Mouse (Mus musculus): Measurements from ENCODE around the gene Tesmin. TPM values are rescaled to one million over a fixed set of nuclear protein-coding genes. Genes with fewer than 3 reads are reported as not detected.

Gene Tesmin
- polyA plus RNA-seq, 1 experiment from 2014 or later: 1.1 TPM

DNA sequence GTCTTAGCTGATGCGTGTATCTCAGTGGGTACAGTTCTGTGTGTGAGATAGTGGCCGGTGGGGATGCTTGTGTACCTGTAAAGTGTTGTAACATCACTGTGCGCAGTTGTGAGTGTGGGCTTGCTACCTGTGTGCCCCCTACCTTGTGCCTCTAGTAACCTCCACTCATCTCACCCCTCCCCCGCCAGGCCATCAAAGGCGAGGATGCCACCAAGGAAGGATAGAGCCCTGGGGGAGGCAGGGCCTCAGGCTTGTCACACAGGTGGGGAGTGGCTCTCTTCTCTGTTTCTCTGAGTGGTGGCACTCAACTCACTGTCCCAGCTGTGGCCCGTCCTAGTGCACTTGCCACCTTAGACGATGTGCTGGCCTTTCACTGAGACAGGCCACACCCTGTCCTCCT is 42.4 kb downstream of the Tesmin start:
- Histone ChIP-seq H3K9ac (ENCODE audit: low read length) (no peak overlapping the region), H3K4me1 (ENCODE audit: control insufficient read depth in 2 of 2, insufficient read depth in 2 of 2, low read length in 2 of 2) (no peaks in the 10 kb centered on the region), H3K36me3 (ENCODE audit: control insufficient read depth, insufficient read depth, low read length) (no peaks in the 10 kb centered on the region), H3K4me3 (ENCODE audit: control insufficient read depth in 1 of 2, insufficient read depth in 1 of 2, low read depth in 1 of 2, low read length in 2 of 2) (no peak overlapping the region), H3K4me2 (ENCODE audit: low read length) (no peak overlapping the region), H3K27ac (replicated peaks in 1 of 2; ENCODE audit: control insufficient read depth in 1 of 2, insufficient read depth in 1 of 2, low read depth in 2 of 2, low read length in 2 of 2) (no peak overlapping the region), H3K9me3 (ENCODE audit: control insufficient read depth, low read length) (no peaks in the 10 kb centered on the region), H3K27me3 (ENCODE audit: control insufficient read depth, insufficient read depth, low read length) (no peaks in the 10 kb centered on the region)
- 68% methylated on average over 7 of the region's 7 CpGs for WGBS
- ATAC-seq (ENCODE audit: insufficient number of reproducible peaks, insufficient read depth, low FRiP score, low read depth): no peak

DNA sequence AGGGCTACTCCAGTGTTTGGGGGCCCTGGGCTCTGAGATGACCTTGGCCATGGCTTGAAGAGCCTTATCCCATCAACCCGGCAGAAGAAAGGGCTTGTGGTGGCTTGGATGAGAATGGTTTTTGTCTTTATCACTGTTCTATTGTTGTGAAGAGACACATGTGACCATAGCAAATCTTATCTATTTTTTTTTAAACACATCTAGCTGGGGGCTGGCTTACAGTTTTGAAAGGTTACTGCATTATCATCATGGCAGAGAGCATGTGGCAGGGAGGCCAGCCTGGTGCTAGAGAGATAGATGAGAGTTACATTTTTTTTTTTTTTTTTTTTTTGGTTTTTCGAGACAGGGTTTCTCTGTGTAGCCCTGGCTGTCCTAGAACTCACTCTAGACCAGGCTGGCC is 43.3 kb downstream of the Tesmin start:
- H3K4me2 ChIP-seq (ENCODE audit: low read length): no peak overlapping the region
- no peak overlapping the region for H3K9ac ChIP-seq (ENCODE audit: low read length)
- H3K9me3 ChIP-seq (ENCODE audit: control insufficient read depth, low read length): no peaks in the 10 kb centered on the region
- no peak for ATAC-seq (ENCODE audit: insufficient number of reproducible peaks, insufficient read depth, low FRiP score, low read depth)
- 20% methylated on average over 1 of the region's 2 CpGs for WGBS
- no peak overlapping the region for H3K27ac ChIP-seq (replicated peaks in 1 of 2; ENCODE audit: control insufficient read depth in 1 of 2, insufficient read depth in 1 of 2, low read depth in 2 of 2, low read length in 2 of 2)
- no peak overlapping the region for H3K4me3 ChIP-seq (ENCODE audit: control insufficient read depth in 1 of 2, insufficient read depth in 1 of 2, low read depth in 1 of 2, low read length in 2 of 2)
- H3K36me3 ChIP-seq (ENCODE audit: control insufficient read depth, insufficient read depth, low read length): no peaks in the 10 kb centered on the region
- H3K4me1 ChIP-seq (ENCODE audit: control insufficient read depth in 2 of 2, insufficient read depth in 2 of 2, low read length in 2 of 2): no peaks in the 10 kb centered on the region
- H3K27me3 ChIP-seq (ENCODE audit: control insufficient read depth, insufficient read depth, low read length): no peaks in the 10 kb centered on the region

- no peak for ATAC-seq (ENCODE audit: insufficient number of reproducible peaks, insufficient read depth, low FRiP score, low read depth)
- H3K27me3 ChIP-seq (ENCODE audit: control insufficient read depth, insufficient read depth, low read length): peaks cover 2% of the 10 kb centered on the region
- no peaks in the 10 kb centered on the region for H3K9me3 ChIP-seq (ENCODE audit: control insufficient read depth, low read length)
- no peak overlapping the region for H3K4me3 ChIP-seq (ENCODE audit: control insufficient read depth in 1 of 2, insufficient read depth in 1 of 2, low read depth in 1 of 2, low read length in 2 of 2)
- 54% methylated on average over 4 of the region's 4 CpGs for WGBS
- no peak overlapping the region for H3K27ac ChIP-seq (replicated peaks in 1 of 2; ENCODE audit: control insufficient read depth in 1 of 2, insufficient read depth in 1 of 2, low read depth in 2 of 2, low read length in 2 of 2)
- H3K4me1 ChIP-seq (ENCODE audit: control insufficient read depth in 2 of 2, insufficient read depth in 2 of 2, low read length in 2 of 2): no peaks in the 10 kb centered on the region
- no peak overlapping the region for H3K4me2 ChIP-seq (ENCODE audit: low read length)
- no peaks in the 10 kb centered on the region for H3K36me3 ChIP-seq (ENCODE audit: control insufficient read depth, insufficient read depth, low read length)
- H3K9ac ChIP-seq (ENCODE audit: low read length): no peak overlapping the region
Observed at GRCm38 (mm10) chr19:3434124-3434523, 45.5 kb downstream of the Tesmin start.

DNA sequence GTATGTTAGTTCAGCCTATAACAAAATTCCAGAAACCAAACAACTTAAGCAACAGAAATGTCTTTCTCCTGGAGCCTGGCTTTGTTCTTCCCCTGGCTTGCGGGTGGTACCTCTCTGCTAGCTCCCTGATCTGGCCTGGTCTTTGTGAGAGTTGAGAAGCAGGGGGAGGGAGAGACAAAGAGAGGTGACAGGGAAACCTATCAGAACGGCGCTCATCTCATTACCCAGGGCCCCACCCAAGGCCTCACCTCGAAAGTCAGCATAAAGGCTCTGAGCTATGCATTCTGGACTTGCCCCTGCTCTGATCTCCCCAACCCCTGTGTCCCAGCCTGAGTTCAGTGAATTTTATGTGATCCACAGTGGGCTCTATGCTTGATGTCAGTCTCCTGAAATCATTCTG is 46.0 kb downstream of the Tesmin start:
- H3K4me1 ChIP-seq (ENCODE audit: control insufficient read depth in 2 of 2, insufficient read depth in 2 of 2, low read length in 2 of 2): no peaks in the 10 kb centered on the region
- H3K27ac ChIP-seq (replicated peaks in 1 of 2; ENCODE audit: control insufficient read depth in 1 of 2, insufficient read depth in 1 of 2, low read depth in 2 of 2, low read length in 2 of 2): no peak overlapping the region
- no peak overlapping the region for H3K4me2 ChIP-seq (ENCODE audit: low read length)
- H3K36me3 ChIP-seq (ENCODE audit: control insufficient read depth, insufficient read depth, low read length): no peaks in the 10 kb centered on the region
- no peak for ATAC-seq (ENCODE audit: insufficient number of reproducible peaks, insufficient read depth, low FRiP score, low read depth)
- peaks cover 2% of the 10 kb centered on the region for H3K27me3 ChIP-seq (ENCODE audit: control insufficient read depth, insufficient read depth, low read length)
- no peak overlapping the region for H3K9ac ChIP-seq (ENCODE audit: low read length)
- H3K4me3 ChIP-seq (ENCODE audit: control insufficient read depth in 1 of 2, insufficient read depth in 1 of 2, low read depth in 1 of 2, low read length in 2 of 2): no peak overlapping the region
- H3K9me3 ChIP-seq (ENCODE audit: control insufficient read depth, low read length): no peaks in the 10 kb centered on the region
- WGBS: 47% methylated on average over 4 of the region's 4 CpGs

DNA sequence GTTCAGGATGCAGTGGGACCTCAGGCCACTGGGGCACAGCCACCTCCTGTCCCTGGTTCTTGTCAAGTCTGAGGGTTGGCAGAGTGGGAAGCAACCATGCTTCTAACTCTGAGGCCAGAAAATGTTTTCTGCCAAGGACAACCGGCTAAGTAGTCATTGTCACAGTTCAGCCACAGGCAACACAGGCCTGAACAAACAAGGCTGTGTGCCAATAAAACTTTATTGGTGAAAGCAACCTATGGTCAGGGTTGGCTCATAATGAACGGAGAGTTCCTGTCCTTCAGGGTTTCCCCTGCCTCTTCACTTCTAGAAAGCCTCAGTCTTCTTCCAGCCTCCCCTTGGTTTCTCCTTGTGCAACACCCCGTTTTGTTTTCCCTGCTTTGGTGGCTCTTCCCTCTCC is 47.2 kb downstream of the Tesmin start:
- ATAC-seq (ENCODE audit: insufficient number of reproducible peaks, insufficient read depth, low FRiP score, low read depth): no peak
- no peak overlapping the region for H3K9ac ChIP-seq (ENCODE audit: low read length)
- WGBS: 54% methylated on average over 3 of the region's 3 CpGs

DNA sequence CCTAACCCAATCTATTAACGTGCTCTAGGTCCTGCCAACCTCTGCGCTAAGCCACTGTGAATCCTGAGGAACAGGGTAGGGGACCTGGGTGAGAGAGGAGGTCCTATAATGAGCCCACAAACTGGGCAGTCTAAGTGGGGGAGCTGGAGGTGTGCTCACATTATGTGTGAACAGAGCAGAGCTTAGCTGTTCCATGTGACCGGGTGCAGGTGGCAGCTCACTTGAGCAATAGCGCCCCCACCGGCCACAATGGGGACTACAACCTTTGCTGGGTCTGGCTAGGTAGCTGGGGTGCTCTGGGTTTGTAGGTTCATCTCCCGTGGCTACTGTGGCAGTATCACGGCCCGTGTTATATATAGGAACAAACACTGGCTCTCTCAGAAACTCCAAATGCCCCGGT is 48.2 kb downstream of the Tesmin start:
- WGBS: 48% methylated on average over 9 of the region's 9 CpGs
- Histone ChIP-seq H3K9ac (ENCODE audit: low read length) (no peak overlapping the region), H3K9me3 (ENCODE audit: control insufficient read depth, low read length) (no peaks in the 10 kb centered on the region), H3K36me3 (ENCODE audit: control insufficient read depth, insufficient read depth, low read length) (no peaks in the 10 kb centered on the region), H3K4me2 (ENCODE audit: low read length) (no peak overlapping the region), H3K27ac (replicated peaks in 1 of 2; ENCODE audit: control insufficient read depth in 1 of 2, insufficient read depth in 1 of 2, low read depth in 2 of 2, low read length in 2 of 2) (no peak overlapping the region), H3K4me1 (ENCODE audit: control insufficient read depth in 2 of 2, insufficient read depth in 2 of 2, low read length in 2 of 2) (no peaks in the 10 kb centered on the region), H3K4me3 (ENCODE audit: control insufficient read depth in 1 of 2, insufficient read depth in 1 of 2, low read depth in 1 of 2, low read length in 2 of 2) (no peak overlapping the region), H3K27me3 (ENCODE audit: control insufficient read depth, insufficient read depth, low read length) (peaks cover 2% of the 10 kb centered on the region)
- ATAC-seq (ENCODE audit: insufficient number of reproducible peaks, insufficient read depth, low FRiP score, low read depth): peak; percentile 33; the same call in 1 of the 2 replicates

More for the DNA sequence above, 47.2 kb downstream of the Tesmin start:
- H3K4me3 ChIP-seq (ENCODE audit: control insufficient read depth in 1 of 2, insufficient read depth in 1 of 2, low read depth in 1 of 2, low read length in 2 of 2): no peak overlapping the region
- peaks cover 2% of the 10 kb centered on the region for H3K27me3 ChIP-seq (ENCODE audit: control insufficient read depth, insufficient read depth, low read length)
- H3K36me3 ChIP-seq (ENCODE audit: control insufficient read depth, insufficient read depth, low read length): no peaks in the 10 kb centered on the region
- H3K4me1 ChIP-seq (ENCODE audit: control insufficient read depth in 2 of 2, insufficient read depth in 2 of 2, low read length in 2 of 2): no peaks in the 10 kb centered on the region
- no peak overlapping the region for H3K27ac ChIP-seq (replicated peaks in 1 of 2; ENCODE audit: control insufficient read depth in 1 of 2, insufficient read depth in 1 of 2, low read depth in 2 of 2, low read length in 2 of 2)
- no peak overlapping the region for H3K4me2 ChIP-seq (ENCODE audit: low read length)
- no peaks in the 10 kb centered on the region for H3K9me3 ChIP-seq (ENCODE audit: control insufficient read depth, low read length)

DNA sequence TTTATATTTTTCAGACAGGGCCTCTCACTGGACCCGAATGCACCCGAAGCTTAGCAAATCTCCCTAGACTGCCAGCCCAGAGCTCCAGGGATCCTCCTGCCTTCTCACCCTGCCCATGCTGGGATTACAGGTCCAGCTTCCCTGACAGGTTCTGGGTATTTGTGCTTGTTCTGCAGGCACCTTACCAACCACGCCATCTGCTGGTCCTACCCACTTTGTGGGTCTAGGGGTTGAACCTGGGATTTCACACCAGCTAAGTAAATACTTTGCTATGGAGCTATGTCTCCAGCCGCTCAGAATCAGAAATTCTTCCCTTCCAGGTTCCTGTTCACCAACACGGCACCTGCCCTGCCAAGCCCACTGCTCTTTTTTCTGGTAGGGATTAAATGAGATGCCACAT is 49.3 kb downstream of the Tesmin start:
- Histone ChIP-seq H3K9me3 (ENCODE audit: control insufficient read depth, low read length) (no peaks in the 10 kb centered on the region), H3K27ac (replicated peaks in 1 of 2; ENCODE audit: control insufficient read depth in 1 of 2, insufficient read depth in 1 of 2, low read depth in 2 of 2, low read length in 2 of 2) (no peak overlapping the region), H3K9ac (ENCODE audit: low read length) (no peak overlapping the region), H3K27me3 (ENCODE audit: control insufficient read depth, insufficient read depth, low read length) (peaks cover 2% of the 10 kb centered on the region), H3K4me3 (ENCODE audit: control insufficient read depth in 1 of 2, insufficient read depth in 1 of 2, low read depth in 1 of 2, low read length in 2 of 2) (no peak overlapping the region), H3K36me3 (ENCODE audit: control insufficient read depth, insufficient read depth, low read length) (no peaks in the 10 kb centered on the region), H3K4me2 (ENCODE audit: low read length) (no peak overlapping the region), H3K4me1 (ENCODE audit: control insufficient read depth in 2 of 2, insufficient read depth in 2 of 2, low read length in 2 of 2) (no peaks in the 10 kb centered on the region)
- 66% methylated on average over 5 of the region's 5 CpGs for WGBS
- no peak for ATAC-seq (ENCODE audit: insufficient number of reproducible peaks, insufficient read depth, low FRiP score, low read depth)

- 70% methylated on average over 5 of the region's 5 CpGs for WGBS
Observed at GRCm38 (mm10) chr19:3440667-3441066, 52.0 kb downstream of the Tesmin start.

More at GRCm38 (mm10) chr19:3440667-3441066, 52.0 kb downstream of the Tesmin start:
- Histone ChIP-seq H3K4me1 (ENCODE audit: control insufficient read depth in 2 of 2, insufficient read depth in 2 of 2, low read length in 2 of 2) (no peaks in the 10 kb centered on the region), H3K4me2 (ENCODE audit: low read length) (no peak overlapping the region), H3K4me3 (ENCODE audit: control insufficient read depth in 1 of 2, insufficient read depth in 1 of 2, low read depth in 1 of 2, low read length in 2 of 2) (no peak overlapping the region), H3K9ac (ENCODE audit: low read length) (no peak overlapping the region), H3K36me3 (ENCODE audit: control insufficient read depth, insufficient read depth, low read length) (no peaks in the 10 kb centered on the region), H3K9me3 (ENCODE audit: control insufficient read depth, low read length) (no peaks in the 10 kb centered on the region), H3K27me3 (ENCODE audit: control insufficient read depth, insufficient read depth, low read length) (peaks cover 2% of the 10 kb centered on the region), H3K27ac (replicated peaks in 1 of 2; ENCODE audit: control insufficient read depth in 1 of 2, insufficient read depth in 1 of 2, low read depth in 2 of 2, low read length in 2 of 2) (no peak overlapping the region)
- ATAC-seq (ENCODE audit: insufficient number of reproducible peaks, insufficient read depth, low FRiP score, low read depth): no peak

All from heart, embryonic 14.5 days (tissue).